Mouse (Mus musculus): ENCODE data around the gene Fam92b. TPM values are rescaled to one million over a fixed set of nuclear protein-coding genes. Genes with fewer than 3 reads are reported as not detected.

Gene Fam92b
- polyA plus RNA-seq (2012) = not detected in 2 replicates

DNA sequence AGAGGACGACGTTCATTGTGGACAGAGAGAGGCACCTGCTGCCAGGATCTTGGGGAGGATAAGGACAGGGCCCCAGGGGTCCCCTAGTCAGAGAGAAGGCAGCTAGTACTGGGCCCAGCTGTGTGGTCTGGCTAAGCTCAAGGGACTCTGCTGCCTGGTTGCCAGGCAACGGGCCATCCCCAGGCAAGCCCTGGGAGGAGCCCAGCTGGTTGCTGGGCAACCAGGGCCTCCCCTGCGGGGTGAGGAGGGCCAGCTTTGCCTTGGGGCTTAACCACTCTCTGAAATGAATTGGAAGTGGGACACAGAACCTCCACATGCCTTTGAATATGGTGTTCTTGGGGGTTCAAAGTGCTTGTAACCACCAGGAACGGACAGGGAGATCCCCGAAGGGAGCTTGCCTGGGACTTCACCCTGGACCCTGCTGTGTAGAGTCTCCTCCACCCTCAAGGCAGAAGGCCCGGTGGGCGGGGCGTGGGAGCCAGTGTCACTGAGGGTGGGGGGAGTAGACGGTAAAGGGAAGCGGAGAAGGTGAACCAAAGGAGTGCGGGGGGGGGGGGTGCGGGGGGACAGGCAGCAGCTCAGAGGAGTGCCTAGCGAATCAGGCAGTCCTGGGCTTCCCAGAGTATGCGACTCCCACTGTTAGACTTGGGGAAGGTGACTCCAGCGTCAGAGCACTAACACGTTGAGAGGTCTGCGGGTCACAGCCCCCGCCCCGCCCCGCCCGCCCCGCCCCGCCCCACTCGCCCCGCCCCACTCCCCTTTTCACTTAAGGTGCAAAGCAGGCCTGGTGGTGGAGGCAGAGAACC, at the start of gene Fam92b:
Gene Fam92b (minus strand): TSS at position 149 of the 806 bp plus-strand sequence.
- no peaks in the 10 kb centered on the region for H3K36me3 ChIP-seq (ENCODE audit: control insufficient read depth)
- H3K9me3 ChIP-seq (ENCODE audit: control insufficient read depth, low read length) = no peaks in the 10 kb centered on the region
- peaks cover 37% of the 10 kb centered on the region for H3K27me3 ChIP-seq (ENCODE audit: control insufficient read depth)
- TF ChIP-seq TAL1 (IDR thresholded peaks at IDR 0.05; ENCODE audit: low read length) (no peak), GATA1 (IDR thresholded peaks at IDR 0.05; ENCODE audit: low read length) (no peak)
- H3K4me3 ChIP-seq (replicated peaks) = no peak within 1 kb of the TSS
- H3K4me1 ChIP-seq (ENCODE audit: control insufficient read depth) = peaks cover 3% of the 10 kb centered on the region; the same call in 1 of the 2 replicates

DNA sequence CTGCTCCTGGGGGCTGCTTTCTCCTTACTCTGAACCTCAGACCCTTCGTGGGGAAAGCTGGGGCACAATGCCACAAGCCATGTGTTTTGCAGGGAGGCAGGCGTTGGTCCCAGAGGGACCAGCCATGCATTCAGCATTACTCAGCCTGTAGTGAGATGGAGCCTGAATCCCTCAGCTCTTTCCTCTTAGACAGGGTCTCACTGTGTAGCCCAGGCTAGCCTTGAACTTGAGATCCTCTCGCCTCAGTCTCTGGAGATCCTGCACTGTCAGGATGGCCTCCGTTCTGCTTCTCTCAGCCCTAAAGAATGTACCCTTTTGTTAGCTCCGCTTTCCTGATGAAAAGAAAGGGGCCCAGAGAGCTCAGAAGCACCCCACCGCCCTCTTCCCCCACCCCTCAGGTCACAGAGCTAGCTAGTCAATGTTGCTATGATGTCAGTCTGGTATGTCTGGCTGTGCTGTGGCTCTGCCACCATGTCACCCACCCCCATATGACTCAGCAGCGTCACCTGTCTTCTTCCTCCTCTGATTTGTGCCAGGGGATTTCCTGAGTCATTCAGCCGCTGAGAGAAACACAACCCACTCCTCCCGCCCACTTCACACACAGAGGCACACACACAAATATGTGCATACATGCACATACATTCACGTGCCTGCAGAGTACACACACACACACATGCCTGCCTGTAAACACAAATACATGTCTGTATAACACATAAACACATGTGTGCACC, 48.3 kb upstream of the Fam92b start:
- Histone ChIP-seq H3K9me3 (ENCODE audit: control insufficient read depth, low read length) (peaks cover 5% of the 10 kb centered on the region; the same call in 1 of the 2 replicates), H3K4me1 (ENCODE audit: control insufficient read depth) (peaks cover 3% of the 10 kb centered on the region), H3K36me3 (ENCODE audit: control insufficient read depth) (no peaks in the 10 kb centered on the region), H3K27me3 (ENCODE audit: control insufficient read depth) (peaks cover 54% of the 10 kb centered on the region), H3K4me3 (replicated peaks) (no peak overlapping the region)
- TF ChIP-seq GATA1 (IDR thresholded peaks at IDR 0.05; ENCODE audit: low read length) (no peak), TAL1 (IDR thresholded peaks at IDR 0.05; ENCODE audit: low read length) (no peak)

DNA sequence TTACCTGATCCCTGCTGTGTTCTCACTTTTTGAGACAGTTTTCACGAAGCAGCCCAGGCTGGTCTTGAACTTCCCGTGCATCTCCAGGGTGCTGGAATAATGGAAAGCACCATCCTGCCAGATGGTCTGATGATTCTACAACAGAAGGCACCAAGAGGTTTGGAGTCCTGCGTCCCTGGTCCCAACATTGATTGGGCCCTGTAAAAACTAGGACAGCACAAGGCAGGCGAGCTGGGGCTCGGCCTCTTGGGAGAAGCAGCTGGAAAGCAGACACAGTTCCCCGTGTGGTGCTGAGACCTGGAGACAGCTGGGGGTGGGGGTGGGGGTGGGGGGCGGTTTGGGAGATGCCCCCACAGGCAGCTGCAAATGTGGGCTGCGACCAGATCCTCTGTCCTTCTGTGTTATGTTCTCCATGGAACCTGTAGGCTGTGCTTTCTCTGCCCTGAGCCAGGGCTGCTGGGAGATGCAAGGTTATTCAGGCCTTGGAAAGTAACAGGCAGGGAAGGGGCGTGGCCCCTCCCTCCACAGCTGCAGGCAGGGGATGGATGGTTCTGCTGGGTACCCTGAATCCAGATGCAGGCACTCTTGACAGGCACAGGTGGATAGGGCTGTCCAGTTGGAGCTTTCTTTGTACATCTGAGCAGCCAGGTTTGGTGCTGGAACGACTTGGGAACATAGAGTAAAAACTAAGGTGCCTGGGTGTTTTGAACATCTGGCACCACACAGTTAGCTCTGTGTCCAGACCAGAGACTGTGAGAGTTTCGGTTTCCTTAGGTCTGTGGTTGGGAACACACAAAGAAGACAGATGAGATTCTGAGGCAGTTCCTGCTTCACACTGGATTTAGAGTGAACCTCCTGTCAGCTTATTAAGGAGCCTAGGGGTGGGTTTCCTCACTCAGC, 47.5 kb upstream of the Fam92b start:
- Histone ChIP-seq H3K9me3 (ENCODE audit: control insufficient read depth, low read length) (peaks cover 5% of the 10 kb centered on the region; the same call in 1 of the 2 replicates), H3K4me1 (ENCODE audit: control insufficient read depth) (peaks cover 3% of the 10 kb centered on the region), H3K27me3 (ENCODE audit: control insufficient read depth) (peaks cover 46% of the 10 kb centered on the region), H3K36me3 (ENCODE audit: control insufficient read depth) (no peaks in the 10 kb centered on the region), H3K4me3 (replicated peaks) (no peak overlapping the region)
- TF ChIP-seq TAL1 (IDR thresholded peaks at IDR 0.05; ENCODE audit: low read length) (no peak), GATA1 (IDR thresholded peaks at IDR 0.05; ENCODE audit: low read length) (no peak)

GRCm38 (mm10) chr8:120222548-120222947, 45.3 kb upstream of the Fam92b start:
- no peaks in the 10 kb centered on the region for H3K4me1 ChIP-seq (ENCODE audit: control insufficient read depth)
- H3K27me3 ChIP-seq (ENCODE audit: control insufficient read depth) = peaks cover 24% of the 10 kb centered on the region

DNA sequence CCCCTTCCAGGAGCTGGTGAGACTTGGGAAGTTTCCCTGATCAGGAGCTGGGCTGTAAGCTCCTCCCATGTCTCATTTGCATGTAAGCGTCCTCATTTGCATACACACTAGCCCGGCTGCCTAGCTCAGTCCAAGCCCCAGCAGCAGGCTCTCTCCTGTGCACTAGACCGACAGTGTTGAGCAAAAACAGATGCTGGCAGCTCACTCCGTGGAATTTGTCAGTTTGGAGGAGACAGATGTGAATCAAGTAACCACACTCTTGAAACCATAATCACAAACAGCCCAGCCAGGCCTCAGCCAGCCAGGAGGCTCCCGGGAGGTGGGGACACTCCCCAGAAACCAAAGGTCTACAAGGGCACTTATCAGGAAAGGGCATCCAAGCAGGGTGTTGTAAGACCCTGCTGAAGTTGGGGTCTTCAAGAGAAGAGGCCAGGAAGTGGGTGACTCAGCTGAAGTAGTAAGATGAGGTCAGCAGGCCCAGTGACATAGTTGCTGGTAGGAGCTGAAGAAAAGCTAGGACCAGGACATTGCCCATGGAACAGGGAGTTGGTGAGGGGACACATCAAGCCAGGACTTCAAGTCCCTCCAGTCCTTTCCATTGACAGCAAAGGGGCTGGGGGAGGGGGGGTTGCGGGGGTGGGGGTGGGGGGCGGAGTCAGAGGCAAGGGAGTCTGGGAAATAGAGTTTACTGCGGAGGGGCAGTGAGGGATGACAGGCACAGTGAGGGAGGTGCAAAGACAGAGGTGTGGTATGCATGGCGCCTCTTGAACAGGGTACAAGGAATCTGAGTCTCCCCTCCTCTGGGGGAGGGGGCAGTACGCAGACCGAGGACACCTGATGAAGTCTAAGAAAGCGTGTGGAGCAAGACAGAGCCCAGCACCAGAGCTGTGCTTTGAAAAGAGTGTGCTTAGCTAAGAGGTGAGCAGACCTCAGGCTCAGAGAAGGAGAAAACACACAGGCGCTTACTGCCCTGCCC, 39.9 kb upstream of the Fam92b start:
- no peak overlapping the region for H3K4me3 ChIP-seq (replicated peaks)
- no peak for TF ChIP-seq TAL1 (IDR thresholded peaks at IDR 0.05; ENCODE audit: low read length)
- no peak for TF ChIP-seq GATA1 (IDR thresholded peaks at IDR 0.05; ENCODE audit: low read length)
- no peaks in the 10 kb centered on the region for H3K9me3 ChIP-seq (ENCODE audit: control insufficient read depth, low read length)
- H3K36me3 ChIP-seq (ENCODE audit: control insufficient read depth) = no peaks in the 10 kb centered on the region
- 0 out of 2 replicates have a peak, but pooled peaks cover 1% of the 10 kb centered on the region for H3K4me1 ChIP-seq (ENCODE audit: control insufficient read depth)
- H3K27me3 ChIP-seq (ENCODE audit: control insufficient read depth) = no peaks in the 10 kb centered on the region

More at GRCm38 (mm10) chr8:120222548-120222947, 45.3 kb upstream of the Fam92b start:
- H3K4me3 ChIP-seq (replicated peaks) = no peak overlapping the region
- H3K36me3 ChIP-seq (ENCODE audit: control insufficient read depth) = no peaks in the 10 kb centered on the region
- no peaks in the 10 kb centered on the region for H3K9me3 ChIP-seq (ENCODE audit: control insufficient read depth, low read length)
- TF ChIP-seq GATA1 (IDR thresholded peaks at IDR 0.05; ENCODE audit: low read length) (no peak), TAL1 (IDR thresholded peaks at IDR 0.05; ENCODE audit: low read length) (no peak)

- Histone ChIP-seq H3K4me1 (ENCODE audit: control insufficient read depth) (0 out of 2 replicates have a peak, but pooled peaks cover 1% of the 10 kb centered on the region), H3K9me3 (ENCODE audit: control insufficient read depth, low read length) (no peaks in the 10 kb centered on the region), H3K27me3 (ENCODE audit: control insufficient read depth) (no peaks in the 10 kb centered on the region), H3K36me3 (ENCODE audit: control insufficient read depth) (no peaks in the 10 kb centered on the region), H3K4me3 (replicated peaks) (no peak overlapping the region)
- TF ChIP-seq TAL1 (IDR thresholded peaks at IDR 0.05; ENCODE audit: low read length) = no peak
- TF ChIP-seq GATA1 (IDR thresholded peaks at IDR 0.05; ENCODE audit: low read length) = peak; percentile 5; the same call in 1 of the 2 replicates
Measured at GRCm38 (mm10) chr8:120215416-120216141, 38.3 kb upstream of the Fam92b start.

DNA sequence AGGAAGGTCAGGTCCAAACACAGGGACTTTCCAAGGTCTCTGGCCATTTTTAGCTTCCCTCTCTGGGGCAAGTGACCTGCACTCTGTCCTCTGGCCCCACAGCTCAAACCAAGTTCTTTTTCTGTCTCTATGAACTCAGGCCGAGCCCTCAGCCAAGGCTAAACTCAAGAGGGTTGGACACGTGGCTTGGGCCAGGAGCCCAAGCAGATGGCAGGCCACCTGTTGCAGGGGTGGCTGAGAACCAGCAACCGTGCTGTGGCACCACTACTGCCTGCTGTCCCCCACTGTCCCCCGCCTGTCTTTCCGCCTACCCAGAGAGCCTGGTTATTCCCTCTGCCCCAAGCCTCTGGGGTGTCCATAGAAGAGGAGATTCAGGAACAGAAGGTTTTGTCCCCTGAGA, 36.7 kb upstream of the Fam92b start:
- TF ChIP-seq GATA1 (IDR thresholded peaks at IDR 0.05; ENCODE audit: low read length) (no peak), TAL1 (IDR thresholded peaks at IDR 0.05; ENCODE audit: low read length) (no peak)
- H3K9me3 ChIP-seq (ENCODE audit: control insufficient read depth, low read length) = no peaks in the 10 kb centered on the region
- no peaks in the 10 kb centered on the region for H3K36me3 ChIP-seq (ENCODE audit: control insufficient read depth)
- H3K4me1 ChIP-seq (ENCODE audit: control insufficient read depth) = 0 out of 2 replicates have a peak, but pooled peaks cover 1% of the 10 kb centered on the region
- H3K27me3 ChIP-seq (ENCODE audit: control insufficient read depth) = no peaks in the 10 kb centered on the region
- H3K4me3 ChIP-seq (replicated peaks) = no peak overlapping the region

All from erythroblast, embryonic 14.5 days (primary cell).